Mouse (Mus musculus) MEL (cell line): ENCODE measurements around the gene Pdgfra.

Experiments used
- CTCF ChIP-seq, 3 experiments: IDR thresholded peaks in 2 of 3; conservative IDR thresholded peaks in 1 of 3; 2 replicates each; pipeline ENCODE4 v1.5.1; 2011 to 2012; ENCODE audit warnings: low read length in 3 of 3, low read depth in 2 of 3, mild to moderate bottlenecking in 2 of 3, improper control_type of control experiment in 1 of 3, inconsistent platforms in 1 of 3, mixed read lengths in 1 of 3, moderate library complexity in 1 of 3; ENCODE audit not compliant: control insufficient read depth in 1 of 3, insufficient read depth in 1 of 3, poor library complexity in 1 of 3, severe bottlenecking in 1 of 3
- SIN3A ChIP-seq: IDR thresholded peaks from 2 replicates; pipeline ENCODE4 v1.6.1; 2012; ENCODE audit warnings: low read length, improper control_type of control experiment, inconsistent platforms

DNA sequence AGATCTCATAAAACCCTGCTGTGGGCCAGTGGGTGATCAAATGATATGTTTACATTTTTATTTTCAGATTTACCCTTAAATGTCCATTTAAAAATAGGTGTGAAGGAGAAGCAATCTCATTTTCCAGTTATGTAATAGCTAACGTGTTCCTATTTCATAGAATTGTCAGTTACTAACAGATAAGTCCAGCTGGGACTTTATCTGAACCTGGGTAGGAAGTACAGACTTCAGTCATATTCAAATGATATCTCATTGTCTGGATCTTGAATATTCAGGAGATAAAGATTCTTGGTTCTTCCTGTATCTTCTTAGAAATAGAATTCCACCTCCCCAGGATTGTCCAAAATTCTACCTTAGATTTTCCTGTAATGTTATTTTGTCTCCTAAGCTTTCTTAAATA, 5.6 kb upstream of the Pdgfra start:
- TF ChIP-seq SIN3A, result 0 out of 2 replicates have a peak, but pooled peaks have one; percentile 22
- TF ChIP-seq CTCF (IDR thresholded peaks at IDR 0.05 in 2 of 3, conservative IDR thresholded peaks at IDR 0.05 in 1 of 3; ENCODE audit: control insufficient read depth in 1 of 3, insufficient read depth in 1 of 3, low read depth in 2 of 3, low read length in 3 of 3, poor library complexity in 1 of 3, severe bottlenecking in 1 of 3), result no peak
